18 mouse cellular contexts compared by ENCODE assay signal in the genomic region with DNA sequence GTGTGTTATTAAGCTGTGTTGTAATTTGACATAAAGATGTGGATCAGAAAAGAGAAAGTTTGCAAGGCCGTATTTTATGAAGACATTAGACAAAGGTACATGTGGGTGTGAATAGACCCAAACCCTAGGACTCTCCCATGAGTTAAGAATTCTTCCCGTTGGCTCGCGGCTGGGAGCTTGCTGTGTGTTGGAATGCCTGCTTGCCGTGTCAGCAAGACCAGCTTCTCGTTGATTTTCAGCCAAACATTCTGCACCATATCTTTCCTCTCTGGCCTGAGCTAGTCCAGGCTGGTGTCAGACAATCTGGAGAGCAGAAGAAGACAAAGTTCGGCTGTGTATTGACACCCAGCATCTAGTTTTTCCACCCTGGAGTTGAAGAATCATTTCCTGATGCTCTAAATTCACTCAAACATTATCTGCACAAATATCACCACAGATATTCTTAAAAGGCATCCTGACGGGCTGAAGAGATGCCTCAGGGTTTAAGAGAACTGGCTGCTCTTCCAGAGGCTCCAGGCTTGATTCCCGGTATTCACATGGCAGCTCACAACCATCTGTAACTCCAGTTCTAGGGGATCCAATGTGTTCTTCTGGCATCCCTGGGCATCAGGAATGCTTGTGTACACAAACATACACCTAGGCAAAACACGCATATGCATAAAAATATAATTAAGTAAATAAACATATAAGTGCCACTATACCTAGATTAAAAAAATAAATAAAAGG. TPM values are rescaled to one million over a fixed set of nuclear protein-coding genes. Genes with fewer than 3 reads are reported as not detected.
DNase-seq lines count a peak whose midpoint lies in the region; ATAC-seq lines count a peak whose summit lies in the region.
"Had no signal": no experiment of that assay in that cellular context is flagged by ENCODE, and none has a peak within 500 bp of the region (broad histone marks: within the 10 kb centered on the region; RNA-seq: fewer than 3 reads in every experiment).

No protein-coding gene starts in this region.

- DNase-seq in heart, postnatal 25 days (ENCODE audit: low spot score): no peak
- peak; percentile 19 for DNase-seq in urinary bladder, postnatal 25 days (ENCODE audit: low spot score)
- no peak for DNase-seq in urinary bladder, postnatal 10 days (ENCODE audit: low spot score)
- peak; percentile 61 to 76 for DNase-seq in cerebellum, postnatal 14 days
- DNase-seq in yolk sac, embryonic 10.5 days (ENCODE audit: low spot score): peak; percentile 15
- DNase-seq in ovary, postnatal 36 days (ENCODE audit: low spot score): no peak
- DNase-seq: embryo, embryonic 11 days; gastrocnemius, postnatal 36 days; layer of hippocampus, adult 9-11 months; liver; lung, adult 18-20 months; thymus, postnatal 36 days had no signal

- H3K36me3 ChIP-seq in heart, embryonic 16.5 days (ENCODE audit: control insufficient read depth, insufficient read depth): no peaks in the 10 kb centered on the region
- H3K36me3 ChIP-seq: hindbrain, embryonic 12.5 days; midbrain, embryonic 15.5 days had no signal

- ATAC-seq in heart, embryonic 16.5 days (replicated peaks; ENCODE audit: extremely low read depth, insufficient read depth, low FRiP score): 0 out of 2 replicates have a peak, but pooled peaks have one; percentile 37
- ATAC-seq in frontal cortex, adult (ENCODE audit: low TSS enrichment): no peak
- ATAC-seq: forebrain, embryonic 16.5 days; midbrain, embryonic 15.5 days had no signal

- intact Hi-C loops in heart, postnatal 25 days (cut with DNase I): no loop called here

- H3K4me2 ChIP-seq in heart, embryonic 16.5 days (ENCODE audit: low read depth, low read length): no peak overlapping the region
- H3K4me2 ChIP-seq: hindbrain, embryonic 12.5 days; midbrain, embryonic 15.5 days had no signal

- peaks cover 4% of the 10 kb centered on the region; the same call in 1 of the 2 replicates for H3K9me3 ChIP-seq in heart, embryonic 16.5 days (replicated peaks; ENCODE audit: control insufficient read depth, low read length)
- H3K9me3 ChIP-seq: hindbrain, embryonic 12.5 days; midbrain, embryonic 15.5 days had no signal

- no peaks in the 10 kb centered on the region for H3K27me3 ChIP-seq in heart, embryonic 16.5 days (ENCODE audit: control insufficient read depth, insufficient read depth, low read length)
- H3K27me3 ChIP-seq: hindbrain, embryonic 12.5 days; midbrain, embryonic 15.5 days had no signal

- 62% methylated on average over 10 of the region's 10 CpGs for WGBS in heart, embryonic 16.5 days

- no peak overlapping the region for H3K4me3 ChIP-seq in heart, embryonic 16.5 days (ENCODE audit: low read length)
- H3K4me3 ChIP-seq: hindbrain, embryonic 12.5 days; midbrain, embryonic 15.5 days had no signal

- no peak overlapping the region for H3K27ac ChIP-seq in heart, embryonic 16.5 days (ENCODE audit: low read length)
- H3K27ac ChIP-seq: hindbrain, embryonic 12.5 days; midbrain, embryonic 15.5 days; stomach, postnatal 0 days had no signal

- no peak overlapping the region for H3K9ac ChIP-seq in heart, embryonic 16.5 days (ENCODE audit: low read length)
- H3K9ac ChIP-seq: hindbrain, embryonic 12.5 days; midbrain, embryonic 15.5 days had no signal

- H3K4me1 ChIP-seq in heart, embryonic 16.5 days (ENCODE audit: control insufficient read depth, insufficient read depth, low read length): no peaks in the 10 kb centered on the region
- H3K4me1 ChIP-seq: hindbrain, embryonic 12.5 days; midbrain, embryonic 15.5 days had no signal

RNA-seq across cellular contexts. Expression of gene Slc16a14, which starts 17.7 kb away (rescaled TPM):
- polyA plus RNA-seq in heart, embryonic 16.5 days (2015; fragmentation: Nextera tagmentation; extraction: Ambion mirVana): not detected in 2 replicates
- total RNA-seq in heart, postnatal 25 days (2021): under 1 TPM in 1 of 2 experiments, not detected in 1; 0.62 TPM

Comparison
In these comparisons a context has a peak if more than half of its experiments do, and no peak if none do; other contexts are left out.
1. DNase-seq: peak in urinary bladder, postnatal 25 days (single experiment), cerebellum, postnatal 14 days (2 of 2) and yolk sac, embryonic 10.5 days (single experiment); none in heart, postnatal 25 days (single experiment), urinary bladder, postnatal 10 days (single experiment) and ovary, postnatal 36 days (single experiment).